Mouse (Mus musculus): ENCODE results near the gene Asb2.

DNA sequence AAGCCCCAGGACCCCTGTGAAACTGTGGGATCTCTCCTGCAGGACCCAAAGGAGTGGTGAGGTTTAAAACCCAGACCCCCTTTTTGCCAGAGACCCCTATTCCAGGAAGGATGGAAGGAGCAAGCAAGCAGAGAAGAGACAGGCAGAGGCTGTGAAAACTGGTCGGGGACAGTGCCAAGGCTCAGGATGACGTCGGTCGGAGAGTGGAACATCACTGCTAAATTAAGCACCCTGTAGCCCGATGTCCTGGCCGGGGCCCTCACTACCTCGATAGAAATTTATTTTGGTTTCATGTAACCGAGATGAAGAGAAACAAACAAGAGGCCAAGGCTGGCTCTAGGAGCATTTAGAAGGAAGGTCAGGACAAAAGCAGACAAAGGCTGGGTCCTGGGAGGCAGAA lies 2.4 kb upstream of the Asb2 start:
- TF ChIP-seq POLR2A (IDR thresholded peaks at IDR 0.05; ENCODE audit: borderline replicate concordance, extremely low read depth, insufficient read depth, insufficient read length, poor library complexity, severe bottlenecking) (no peak), CTCF (IDR thresholded peaks at IDR 0.05; ENCODE audit: borderline replicate concordance, extremely low read depth, insufficient read depth, insufficient read length) (no peak)
